Mouse (Mus musculus) layer of hippocampus, postnatal 10 days (tissue): ENCODE results near the gene Fam118b. TPM values are rescaled to one million over a fixed set of nuclear protein-coding genes. Genes with fewer than 3 reads are reported as not detected.
A peak's percentile ranks its signal among the peaks of the same experiment; 100 is the strongest.

Experiments used
- DNase-seq, 2 experiments: peaks; one replicate each; pipeline ENCODE4 v3.0.0; 2021; ENCODE audit warnings: low spot score in 2 of 2
- total RNA-seq, 2 experiments: library from RNA; stranded (reverse); gene quantifications; 2 replicates each; pipeline ENCODE4 v1.2.3; 2021

The Fam118b gene
- total RNA-seq, 2 experiments from 2014 or later = 25.7 to 26.7 TPM

DNA sequence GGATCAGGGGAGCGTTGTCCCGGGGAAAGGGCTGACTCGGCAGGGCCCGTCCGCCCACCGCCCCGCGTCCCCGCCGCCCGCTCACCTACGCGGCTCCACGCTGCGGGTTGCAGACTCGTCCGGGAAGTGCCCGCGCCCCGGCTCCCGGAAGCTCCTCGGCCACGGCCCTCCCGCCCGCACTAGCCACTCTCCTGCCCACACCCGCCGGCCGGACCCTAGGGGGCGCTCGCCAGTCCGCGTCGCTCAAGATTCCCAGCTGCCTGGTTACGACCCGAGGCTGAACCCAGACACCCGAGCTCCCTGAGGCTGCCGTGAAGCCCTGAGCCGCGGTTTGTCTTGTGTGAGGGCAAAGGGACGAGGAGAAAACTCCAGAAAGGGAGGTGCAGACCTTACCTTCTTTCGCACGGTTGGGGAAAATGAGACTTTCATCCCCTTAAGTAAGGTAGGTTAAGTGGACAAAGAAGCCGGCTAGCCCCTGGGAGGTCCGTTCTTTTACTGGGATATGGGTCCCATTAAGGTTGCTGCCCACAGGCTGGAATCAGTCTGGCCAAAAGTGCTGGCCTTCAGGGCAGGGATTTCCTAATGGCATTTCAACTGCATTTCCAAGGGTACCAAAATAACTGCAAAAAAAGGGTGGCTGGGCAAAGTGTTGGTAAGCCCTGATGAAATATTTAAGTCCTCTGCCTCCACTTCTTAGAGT lies 67.7 kb downstream of the Fam118b start, which contains the start of the genes Srpr and Tirap:
TSS of gene Srpr (plus strand) at position 404 of the 700 bp plus-strand sequence.
TSS of gene Tirap (minus strand) at position 520 of the 700 bp plus-strand sequence.
- peak; percentile 91 to 93 for DNase-seq

DNA sequence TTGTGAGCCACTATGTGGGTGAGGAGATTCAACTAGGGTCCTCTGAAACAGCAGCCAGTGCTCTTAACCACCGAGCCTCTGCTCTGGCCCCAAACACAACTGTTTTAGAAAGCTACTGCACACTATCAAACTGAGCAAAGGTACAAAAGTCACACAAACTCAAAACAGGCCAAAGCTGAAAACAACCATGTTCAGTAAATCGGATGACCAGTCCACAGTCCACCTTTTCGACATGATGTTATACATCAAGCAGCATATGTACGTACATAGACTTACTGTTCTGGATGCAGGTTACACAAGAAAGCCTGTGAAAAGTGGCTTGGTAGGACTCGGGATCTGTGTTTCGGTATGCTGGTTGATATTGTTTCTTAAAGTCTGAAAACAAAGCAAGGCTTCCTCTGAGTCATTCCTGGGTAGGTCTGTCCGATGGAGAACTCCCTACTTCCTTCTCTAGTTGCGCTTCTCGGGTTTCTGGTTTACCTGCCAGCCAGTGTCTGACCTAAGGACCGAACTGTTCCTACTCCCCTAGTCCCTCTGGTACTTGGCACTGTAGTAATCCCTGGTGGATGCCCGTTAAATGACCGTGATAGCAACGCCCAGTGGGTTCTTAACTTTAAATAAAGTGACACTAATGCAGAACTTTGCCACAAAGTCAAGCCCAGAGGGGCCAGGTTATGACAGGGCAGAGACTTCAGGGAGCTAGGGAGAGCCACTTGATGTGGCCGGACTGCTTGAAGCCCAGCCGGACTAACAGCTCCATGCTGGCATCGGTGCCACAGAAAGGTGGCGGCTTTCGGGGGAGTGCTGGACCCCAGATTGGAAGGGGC lies 68.4 kb downstream of the Fam118b start:
- no peak for DNase-seq

- DNase-seq = no peak
Observed at GRCm38 (mm10) chr9:35198351-35198750, 69.3 kb downstream of the Fam118b start.

DNA sequence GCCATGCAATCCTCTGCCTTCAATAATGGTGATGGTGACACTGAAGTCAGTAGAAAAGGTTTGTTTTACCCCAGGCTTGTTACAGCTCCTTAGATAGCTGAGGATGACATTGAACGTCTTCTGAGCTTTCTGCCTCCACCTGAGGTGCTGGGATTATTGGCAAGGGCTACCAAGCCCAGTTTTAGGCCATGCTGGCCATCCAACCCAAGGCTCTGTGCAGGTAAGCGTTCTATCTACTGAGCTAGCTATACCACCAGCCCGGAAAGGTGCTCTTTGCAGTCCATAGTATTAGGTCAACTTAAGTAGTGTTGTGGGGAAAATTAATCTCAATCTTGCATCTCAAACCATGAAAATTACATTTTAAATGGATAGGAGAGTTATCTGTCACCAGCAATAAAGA lies 70.0 kb downstream of the Fam118b start:
- DNase-seq = no peak

DNA sequence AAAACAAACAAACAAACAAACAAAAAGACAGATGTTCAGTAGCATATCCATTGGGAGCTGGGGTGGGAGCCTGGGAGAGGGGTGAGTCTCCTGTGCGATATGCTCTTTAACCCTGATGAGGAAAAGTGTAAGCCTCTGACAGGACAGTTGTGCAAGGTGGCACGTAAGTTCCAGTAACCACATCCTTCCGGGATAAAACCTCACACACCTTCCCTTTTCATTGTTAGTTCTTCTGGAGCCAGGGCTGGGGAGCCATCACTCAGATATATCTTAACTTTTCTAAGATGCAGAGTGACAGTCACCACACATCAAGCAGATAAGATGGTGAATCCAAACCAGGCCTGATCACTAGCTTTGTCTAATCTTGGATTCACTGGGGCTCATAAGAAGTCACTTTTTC lies 73.6 kb downstream of the Fam118b start:
- no peak for DNase-seq

- no peak for DNase-seq
Observed at GRCm38 (mm10) chr9:35192983-35193542, 74.5 kb downstream of the Fam118b start.

DNA sequence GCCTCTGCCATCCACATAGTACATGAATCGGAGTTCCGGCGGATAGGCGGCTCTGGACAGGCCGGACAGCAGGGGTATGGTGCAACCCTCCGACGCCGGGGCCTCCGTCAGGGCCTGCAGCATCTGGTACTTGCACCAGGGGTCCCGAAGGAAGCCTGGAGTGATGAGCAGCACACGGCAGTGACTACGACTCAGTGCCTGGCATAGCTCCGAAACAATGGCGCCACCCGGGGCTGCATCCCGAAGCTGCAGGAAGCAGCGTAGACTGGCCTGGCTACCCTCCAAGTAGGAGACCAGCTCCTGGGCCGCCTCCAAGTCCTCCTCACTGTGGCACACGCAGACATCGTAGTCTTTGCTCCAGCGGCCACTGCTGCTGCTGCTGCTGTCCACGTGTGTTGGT lies 78.9 kb downstream of the Fam118b start:
- peak; percentile 58 to 72 for DNase-seq

- no peak for DNase-seq
Observed at GRCm38 (mm10) chr9:35187351-35187903, 80.2 kb downstream of the Fam118b start.

DNA sequence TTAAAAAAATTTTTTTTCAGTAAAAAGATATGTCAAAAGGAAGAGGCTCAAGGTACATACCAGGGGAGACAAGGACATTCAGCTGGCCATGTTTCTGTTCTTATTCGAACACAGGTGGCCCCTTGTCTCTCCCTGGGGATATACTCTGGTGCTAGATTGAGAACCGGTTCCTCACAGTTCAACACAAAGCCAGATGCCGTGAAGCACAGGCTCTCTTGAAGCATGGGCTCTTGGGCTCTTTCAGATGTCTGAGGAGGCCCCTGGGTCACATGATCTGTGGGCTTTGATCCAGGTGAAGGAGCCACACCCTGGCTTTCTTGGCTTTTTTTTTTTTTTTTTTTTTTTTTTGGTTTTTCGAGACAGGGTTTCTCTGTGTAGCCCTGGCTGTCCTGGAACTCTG lies 81.2 kb downstream of the Fam118b start:
- no peak for DNase-seq

DNA sequence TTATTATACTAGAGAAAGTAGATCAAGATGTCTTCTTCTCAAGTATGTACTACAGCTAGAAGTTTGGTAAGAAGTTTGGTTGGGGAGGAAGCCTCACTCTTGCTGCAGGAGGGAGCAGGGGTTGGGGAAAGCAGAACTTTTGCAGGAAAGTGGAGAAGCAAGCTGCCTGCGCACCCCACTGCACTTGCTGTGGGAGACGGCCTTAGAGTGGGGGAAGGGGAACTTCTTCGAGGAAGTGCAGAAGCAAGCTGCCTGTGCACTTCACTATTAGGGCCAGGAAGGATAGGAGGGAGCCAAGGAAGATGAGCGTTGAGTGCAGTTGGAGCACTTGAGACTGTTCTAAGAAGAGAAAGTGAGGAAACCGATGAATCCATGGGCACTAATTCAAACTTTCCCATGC lies 84.2 kb downstream of the Fam118b start:
- no peak for DNase-seq

- no peak for DNase-seq
Observed at GRCm38 (mm10) chr9:35182832-35183231, 84.8 kb downstream of the Fam118b start.

- no peak for DNase-seq
Observed at GRCm38 (mm10) chr9:35176124-35176659, 91.4 kb downstream of the Fam118b start.

- DNase-seq = peak; percentile 92 to 95
Observed at GRCm38 (mm10) chr9:35175251-35176123, 92.1 kb downstream of the Fam118b start, which contains the start of gene Dcps. Gene Dcps, minus strand, starts transcription at chr9:35176061.

DNA sequence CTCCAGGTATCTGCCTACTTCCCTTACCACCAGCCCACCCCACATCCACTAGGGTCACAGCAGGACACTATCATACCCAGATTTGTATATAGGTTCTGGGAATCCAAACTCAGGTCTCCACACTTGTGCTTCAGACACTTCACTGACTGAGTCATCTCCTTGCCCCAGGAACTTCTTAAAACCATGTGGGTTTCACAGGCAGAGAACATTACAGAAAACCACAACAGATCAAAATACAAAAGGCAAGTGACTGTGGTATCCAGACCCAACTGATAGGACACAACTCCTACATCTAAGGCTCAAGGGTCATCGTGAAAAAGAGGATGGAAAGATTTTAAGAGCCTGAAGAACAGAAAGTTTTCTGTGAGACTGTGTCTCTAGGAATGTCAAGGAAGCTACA lies 94.3 kb downstream of the Fam118b start:
- DNase-seq = no peak

DNA sequence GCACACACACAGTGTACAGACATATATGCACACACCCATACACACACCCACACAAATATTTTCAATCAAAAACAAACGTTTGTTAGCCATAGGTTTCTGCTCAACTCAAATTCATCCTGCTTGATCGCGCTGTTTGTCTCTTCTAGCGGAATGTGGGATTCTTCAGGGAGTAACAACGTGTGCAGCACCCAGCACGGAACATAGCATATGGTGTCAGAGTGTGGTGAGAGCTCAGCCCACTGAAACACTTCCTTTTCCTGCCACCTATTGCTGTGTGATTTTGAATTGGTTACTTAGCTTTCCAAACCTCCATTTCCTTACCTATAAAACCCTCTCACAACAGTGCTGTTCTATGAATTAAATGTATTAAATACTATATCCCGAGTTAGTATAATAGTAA lies 97.5 kb downstream of the Fam118b start:
- DNase-seq = no peak

Other genes with a start within 250 kb of the Fam118b start
- 10 to 100 TPM; 18.8 to 22.1 TPM for gene St3gal4, start 148.5 kb downstream of the Fam118b start, total RNA-seq
- 10 to 100 TPM; 15.3 to 19.7 TPM for gene Dcps, start 91.7 kb downstream of the Fam118b start, total RNA-seq
- 10 to 100 TPM; 53.9 to 58.0 TPM for gene Srpr, start 67.6 kb downstream of the Fam118b start, total RNA-seq
- 1 to 10 TPM; 2.4 to 3.4 TPM for gene Tirap, start 67.5 kb downstream of the Fam118b start, total RNA-seq
- gene Foxred1, start 56.8 kb downstream of the Fam118b start, total RNA-seq = 10 to 100 TPM; 43.2 to 43.7 TPM
- gene Rpusd4, start 60 bp upstream of the Fam118b start, total RNA-seq = 10 to 100 TPM; 10.6 to 10.7 TPM
- gene Cdon, start 153.3 kb upstream of the Fam118b start, total RNA-seq = 10 to 100 TPM in 1 of 2 experiments, 1 to 10 TPM in 1; 9.8 to 11.5 TPM